Mouse (Mus musculus) CH12.LX (cell line): ENCODE results near the gene Hoxb7. TPM values are rescaled to one million over a fixed set of nuclear protein-coding genes. Genes with fewer than 3 reads are reported as not detected.

Experiments
- DNase-seq: peaks from one replicate; pipeline ENCODE4 v3.0.0-alpha.2; 2013; ENCODE audit errors: extremely low read depth
- H3K27ac ChIP-seq: 2 replicates; pipeline ENCODE4 v1.5.1; 2012; ENCODE audit warnings: low read depth, mild to moderate bottlenecking, control low read depth, moderate library complexity; ENCODE audit not compliant: insufficient read depth
- H3K27me3 ChIP-seq: replicated peaks from 2 replicates; pipeline ENCODE3; 2012; ENCODE audit warnings: inconsistent platforms
- H3K36me3 ChIP-seq, 2 experiments: replicated peaks in 1 of 2; 2 replicates each; pipeline versions ENCODE3 to v1.6.1; 2012; ENCODE audit warnings: inconsistent platforms in 1 of 2, low read length in 1 of 2, mild to moderate bottlenecking in 1 of 2, mixed read lengths in 1 of 2, moderate library complexity in 1 of 2; ENCODE audit not compliant: control insufficient read depth in 1 of 2, insufficient read depth in 1 of 2
- H3K4me1 ChIP-seq, 2 experiments: 2 replicates each; pipeline ENCODE4 v1.6.1; 2012; ENCODE audit warnings: inconsistent platforms in 1 of 2, moderate library complexity in 1 of 2; ENCODE audit not compliant: insufficient read depth in 2 of 2, control insufficient read depth in 1 of 2
- H3K4me2 ChIP-seq: 2 replicates; pipeline ENCODE4 v1.6.1; 2012; ENCODE audit warnings: low read depth, mild to moderate bottlenecking, control low read depth; ENCODE audit not compliant: poor library complexity, insufficient read depth, severe bottlenecking
- H3K4me3 ChIP-seq, 3 experiments: fragments of 150-350 bp in 1 of 3; sonication (generic) in 1 of 3; replicated peaks in 1 of 3; 2 replicates each; pipeline versions ENCODE3 to v1.5.1; 2011 to 2012; ENCODE audit warnings: low read depth in 2 of 3, low read length in 2 of 3, mild to moderate bottlenecking in 2 of 3, moderate library complexity in 2 of 3, control low read depth in 1 of 3, improper control_type of control experiment in 1 of 3, inconsistent platforms in 1 of 3, mixed read lengths in 1 of 3; ENCODE audit not compliant: poor library complexity in 1 of 3
- H3K79me2 ChIP-seq: replicated peaks from 2 replicates; pipeline ENCODE4 v1.6.1; 2012; ENCODE audit warnings: mild to moderate bottlenecking, moderate library complexity; ENCODE audit not compliant: control insufficient read depth, poor library complexity, insufficient read depth, severe bottlenecking; ENCODE audit errors: extremely low read depth
- H3K9ac ChIP-seq: 2 replicates; pipeline ENCODE4 v1.6.1; 2012; ENCODE audit warnings: low read depth, mild to moderate bottlenecking, control low read depth, moderate library complexity; ENCODE audit not compliant: insufficient read depth
- H3K9me3 ChIP-seq: replicated peaks from 2 replicates; pipeline ENCODE3; 2012; ENCODE audit warnings: low read length, inconsistent platforms, mixed read lengths
- BHLHE40 ChIP-seq: IDR thresholded peaks from 2 replicates; pipeline ENCODE4 v1.6.1; 2011; ENCODE audit warnings: mild to moderate bottlenecking, low read depth, low read length, improper control_type of control experiment
- CHD1 ChIP-seq: IDR thresholded peaks from 2 replicates; pipeline ENCODE4 v1.6.1; 2012; ENCODE audit warnings: low read depth, low read length, improper control_type of control experiment, inconsistent platforms
- CHD2 ChIP-seq: IDR thresholded peaks from 2 replicates; pipeline ENCODE4 v1.6.1; 2011; ENCODE audit warnings: low read length, improper control_type of control experiment
- CTCF ChIP-seq, 2 experiments: IDR thresholded peaks in 1 of 2; conservative IDR thresholded peaks in 1 of 2; 2 replicates each; pipeline ENCODE4 v1.5.1; 2011 to 2012; ENCODE audit warnings: low read depth in 2 of 2, low read length in 2 of 2, improper control_type of control experiment in 1 of 2, inconsistent platforms in 1 of 2, mild to moderate bottlenecking in 1 of 2, moderate library complexity in 1 of 2
- E2F4 ChIP-seq: IDR thresholded peaks from 2 replicates; pipeline ENCODE4 v1.6.1; 2011; ENCODE audit warnings: low read depth, low read length, improper control_type of control experiment; ENCODE audit not compliant: insufficient replicate concordance
- ETS1 ChIP-seq: conservative IDR thresholded peaks from 2 replicates; pipeline ENCODE4 v1.6.1; 2012; ENCODE audit warnings: low read depth, mild to moderate bottlenecking, inconsistent platforms, low read length, improper control_type of control experiment, moderate library complexity
- GABPA ChIP-seq: IDR thresholded peaks from 2 replicates; pipeline ENCODE4 v1.6.1; 2012; ENCODE audit warnings: low read depth, low read length, improper control_type of control experiment, inconsistent platforms; ENCODE audit not compliant: insufficient replicate concordance
- HCFC1 ChIP-seq: IDR thresholded peaks from 2 replicates; pipeline ENCODE4 v1.6.1; 2012; ENCODE audit warnings: low read depth, mild to moderate bottlenecking, inconsistent platforms, low read length, improper control_type of control experiment
- IRF4 ChIP-seq: IDR thresholded peaks from 2 replicates; pipeline ENCODE4 v1.6.1; 2014; ENCODE audit warnings: low read depth, mild to moderate bottlenecking, inconsistent platforms, low read length, improper control_type of control experiment
- JUN ChIP-seq: IDR thresholded peaks from 2 replicates; pipeline ENCODE4 v1.6.1; 2011; ENCODE audit warnings: low read depth, mild to moderate bottlenecking, low read length, improper control_type of control experiment, moderate library complexity; ENCODE audit not compliant: insufficient read depth
- JUND ChIP-seq: conservative IDR thresholded peaks from 2 replicates; pipeline ENCODE4 v1.6.1; 2011; ENCODE audit warnings: low read depth, low read length, improper control_type of control experiment
- KAT2A ChIP-seq: IDR thresholded peaks from 2 replicates; pipeline ENCODE4 v1.6.1; 2012; ENCODE audit warnings: low read length, improper control_type of control experiment, inconsistent platforms; ENCODE audit not compliant: insufficient replicate concordance
- MAFK ChIP-seq: IDR thresholded peaks from 2 replicates; pipeline ENCODE4 v1.6.1; 2011; ENCODE audit warnings: low read length, improper control_type of control experiment; ENCODE audit not compliant: insufficient replicate concordance
- MAX ChIP-seq: IDR thresholded peaks from 2 replicates; pipeline ENCODE4 v1.6.1; 2011; ENCODE audit warnings: low read length, improper control_type of control experiment
- MAZ ChIP-seq: IDR thresholded peaks from 2 replicates; pipeline ENCODE4 v1.6.1; 2012; ENCODE audit warnings: low read depth, mild to moderate bottlenecking, inconsistent platforms, low read length, improper control_type of control experiment, moderate library complexity
- MEF2A ChIP-seq: IDR thresholded peaks from 2 replicates; pipeline ENCODE4 v1.6.1; 2014; ENCODE audit warnings: low read depth, mild to moderate bottlenecking, inconsistent platforms, low read length, improper control_type of control experiment, borderline replicate concordance
- MXI1 ChIP-seq: IDR thresholded peaks from 2 replicates; pipeline ENCODE4 v1.6.1; 2011; ENCODE audit warnings: mild to moderate bottlenecking, low read depth, low read length, improper control_type of control experiment
- MYC ChIP-seq: IDR thresholded peaks from 2 replicates; pipeline ENCODE4 v1.6.1; 2011; ENCODE audit warnings: low read depth, mild to moderate bottlenecking, improper control_type of control experiment, low read length
- NELFE ChIP-seq: IDR thresholded peaks from 2 replicates; pipeline ENCODE4 v1.6.1; 2011; ENCODE audit warnings: low read depth, low read length, improper control_type of control experiment
- NRF1 ChIP-seq: IDR thresholded peaks from 2 replicates; pipeline ENCODE4 v1.6.1; 2014; ENCODE audit warnings: low read depth, mild to moderate bottlenecking, inconsistent platforms, low read length, improper control_type of control experiment, moderate library complexity
- PAX5 ChIP-seq: IDR thresholded peaks from 2 replicates; pipeline ENCODE4 v1.6.1; 2012; ENCODE audit warnings: low read length, inconsistent platforms, mixed read lengths
- POLR2A ChIP-seq: IDR thresholded peaks from 2 replicates; pipeline ENCODE4 v1.6.1; 2011; ENCODE audit warnings: low read depth, mild to moderate bottlenecking, improper control_type of control experiment, low read length
- POLR2AphosphoS2 ChIP-seq: IDR thresholded peaks from 2 replicates; pipeline ENCODE4 v1.6.1; 2011; ENCODE audit warnings: low read depth, low read length, improper control_type of control experiment
- RAD21 ChIP-seq: IDR thresholded peaks from 2 replicates; pipeline ENCODE4 v1.6.1; 2011; ENCODE audit warnings: low read depth, mild to moderate bottlenecking, low read length, improper control_type of control experiment, moderate library complexity
- RCOR1 ChIP-seq: conservative IDR thresholded peaks from 2 replicates; pipeline ENCODE4 v1.6.1; 2012; ENCODE audit warnings: low read depth, mild to moderate bottlenecking, inconsistent platforms, low read length, improper control_type of control experiment
- SIN3A ChIP-seq: IDR thresholded peaks from 2 replicates; pipeline ENCODE4 v1.6.1; 2012; ENCODE audit warnings: low read length, improper control_type of control experiment, inconsistent platforms
- SMC3 ChIP-seq: IDR thresholded peaks from 2 replicates; pipeline ENCODE4 v1.6.1; 2011; ENCODE audit warnings: low read depth, low read length, improper control_type of control experiment
- TBP ChIP-seq: conservative IDR thresholded peaks from 2 replicates; pipeline ENCODE4 v1.6.1; 2011; ENCODE audit warnings: low read depth, low read length, improper control_type of control experiment
- USF1 ChIP-seq: IDR thresholded peaks from 2 replicates; pipeline ENCODE4 v1.6.1; 2014; ENCODE audit warnings: low read depth, mild to moderate bottlenecking, inconsistent platforms, low read length, improper control_type of control experiment
- USF2 ChIP-seq: conservative IDR thresholded peaks from 2 replicates; pipeline ENCODE4 v1.6.1; 2011; ENCODE audit warnings: low read depth, low read length, improper control_type of control experiment
- ZC3H11A ChIP-seq: IDR thresholded peaks from 2 replicates; pipeline ENCODE4 v1.6.1; 2012; ENCODE audit warnings: low read depth, mild to moderate bottlenecking, inconsistent platforms, low read length, improper control_type of control experiment
- ZKSCAN1 ChIP-seq: IDR thresholded peaks from 2 replicates; pipeline ENCODE4 v1.6.1; 2012; ENCODE audit warnings: low read depth, inconsistent platforms, low read length, improper control_type of control experiment, borderline replicate concordance
- ZMIZ1 ChIP-seq: IDR thresholded peaks from 2 replicates; pipeline ENCODE4 v1.6.1; 2012; ENCODE audit warnings: low read depth, mild to moderate bottlenecking, inconsistent platforms, low read length, improper control_type of control experiment
- ZNF384 ChIP-seq: IDR thresholded peaks from 2 replicates; pipeline ENCODE4 v1.6.1; 2012; ENCODE audit warnings: low read depth, low read length, improper control_type of control experiment, inconsistent platforms
- dilution Hi-C: fragments of 300-500 bp; cut with MboI; formaldehyde crosslinking; loops from 2 replicates; pipeline ENCODE4 v1.14.3; 2020; ENCODE audit warnings: low sequenced_read_pairs; ENCODE audit not compliant: extremely low pct_unique_long_range_greater_than_20kb, extremely low pct_ligation_motif_present
- in situ Hi-C: fragments of 300-500 bp; cut with MboI; formaldehyde crosslinking; loops from 3 replicates; pipeline ENCODE4 v1.14.3; 2019; ENCODE audit warnings: low sequenced_read_pairs, low pct_ligation_motif_present, low pct_unique_long_range_greater_than_20kb, mixed read lengths
- polyA plus RNA-seq: library from polyadenylated mRNA; unstranded; fragments of >175 nt; gene quantifications from 2 replicates; pipeline ENCODE4 v1.2.1, GENCODE M21; 2012; ENCODE audit warnings: low read depth; ENCODE audit not compliant: insufficient read length
- total RNA-seq, 2 experiments: library from RNA; depleted of rRNA; stranded (reverse); fragments of 300-350 nt in 1 of 2; fragments of >200 nt in 1 of 2; gene quantifications; 2 replicates each; pipeline ENCODE4 v1.2.3; 2012 to 2014

The Hoxb7 gene
- total and polyA plus RNA-seq, 3 experiments: not detected

- TF ChIP-seq USF2 (no peak), NELFE (no peak), E2F4 (0 out of 2 replicates have a peak, but pooled peaks have one; percentile 57), USF1 (no peak), MXI1 (no peak), IRF4 (no peak; the same call in 1 of the 2 replicates), SMC3 (no peak), JUND (peak; percentile 56; the same call in 1 of the 2 replicates), NRF1 (no peak), POLR2AphosphoS2 (no peak), ZC3H11A (no peak), CHD1 (no peak), RAD21 (no peak), ZNF384 (no peak), MAFK (no peak), JUN (no peak), ETS1 (no peak), HCFC1 (peak; percentile 74)
Measured at GRCm38 (mm10) chr11:96292565-96293301, 6.3 kb downstream of the Hoxb7 start (continued).

GRCm38 (mm10) chr11:96293302-96293921 lies 7.0 kb downstream of the Hoxb7 start:
- Histone ChIP-seq H3K27me3 (peaks cover 92% of the 10 kb centered on the region), H3K79me2 (no peaks in the 10 kb centered on the region), H3K9me3 (no peaks in the 10 kb centered on the region), H3K4me1 (peaks cover 2 to 39% of the 10 kb centered on the region in 2 experiments; a peak in 2 of 4 replicates), H3K36me3 (no peaks in the 10 kb centered on the region), H3K9ac (peak overlapping the region; percentile 82), H3K4me2 (peak overlapping the region; percentile 91), H3K4me3 (peak overlapping the region; percentile 38 to 62 (median 53)), H3K27ac (no peak overlapping the region)
- in situ Hi-C loops: loop anchor here (10.0 kb wide), 1 partner anchor 571 kb away; no protein-coding TSS in a partner anchor
- no peak for DNase-seq
- dilution Hi-C loops: no loop called here
- TF ChIP-seq KAT2A (no peak), NELFE (no peak), CHD2 (no peak), ETS1 (no peak), MEF2A (no peak), PAX5 (no peak), ZMIZ1 (no peak), GABPA (no peak), MYC (0 out of 2 replicates have a peak, but pooled peaks have one; percentile 5), MAX (peak; percentile 35; the same call in 1 of the 2 replicates), TBP (no peak), RCOR1 (no peak), HCFC1 (no peak), JUN (no peak), BHLHE40 (no peak), ZKSCAN1 (no peak), MAZ (0 out of 2 replicates have a peak, but pooled peaks have one; percentile 20), USF1 (no peak), POLR2AphosphoS2 (no peak), CTCF (conservative IDR thresholded peaks at IDR 0.05 in 1 of 2, IDR thresholded peaks at IDR 0.05 in 1 of 2; ENCODE audit: low read depth in 2 of 2, low read length in 2 of 2) (no peak), CHD1 (no peak), MXI1 (0 out of 2 replicates have a peak, but pooled peaks have one; percentile 25), USF2 (no peak), SIN3A (0 out of 2 replicates have a peak, but pooled peaks have one; percentile 63), JUND (no peak), NRF1 (no peak), POLR2A (no peak)
